Mouse (Mus musculus) erythroblast, embryonic 14.5 days (primary cell): ENCODE measurements around the gene Prkcb.

Source experiments
- GATA1 ChIP-seq: IDR thresholded peaks from 2 replicates; pipeline ENCODE4 v1.6.1; 2012; ENCODE audit warnings: low read length, inconsistent platforms, mixed read lengths
- TAL1 ChIP-seq: IDR thresholded peaks from 3 replicates; pipeline ENCODE4 v1.6.1; 2012; ENCODE audit warnings: low read length, inconsistent platforms, mixed read lengths

DNA sequence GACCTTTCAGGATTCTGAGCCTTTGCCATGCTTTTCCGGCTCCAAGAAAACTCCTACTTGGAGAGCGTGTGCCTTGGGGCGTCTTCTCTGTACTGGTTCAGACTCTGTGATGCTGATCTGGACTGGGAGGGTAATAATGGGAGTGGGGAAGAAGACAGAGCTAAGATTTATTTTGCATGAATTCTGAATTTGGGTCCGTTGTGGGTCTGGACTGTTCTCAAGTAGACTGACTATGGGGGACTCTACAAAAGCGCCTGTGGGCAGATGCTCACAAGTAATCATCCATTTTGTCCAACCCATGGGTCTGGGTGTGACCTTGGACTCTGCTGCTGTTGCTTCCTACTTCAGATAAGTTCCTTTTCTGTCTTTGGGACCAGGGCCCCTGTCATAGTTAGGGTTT lies 240.1 kb downstream of the Prkcb start:
- TF ChIP-seq GATA1: no peak
- TF ChIP-seq TAL1: no peak
